Mouse (Mus musculus): ENCODE measurements at regions not wholly inside any gene's neighbourhood (a gene's known extent, or its start where the extent isn't known, plus 50 kb on each side); places are given as distances from the start of the nearest gene placed in this dataset.

- Histone ChIP-seq H3K36me3 (ENCODE audit: control insufficient read depth in 1 of 2, insufficient read depth in 2 of 2, low read length in 2 of 2) (no peaks in the 10 kb centered on the region), H3K79me2 (ENCODE audit: control insufficient read depth, insufficient read depth, low read length, poor library complexity) (no peaks in the 10 kb centered on the region), H3K4me3 (ENCODE audit: control insufficient read depth in 1 of 2, insufficient read depth in 1 of 2, low read depth in 2 of 2, low read length in 2 of 2) (no peak overlapping the region), H3K4me1 (ENCODE audit: control insufficient read depth in 1 of 2, insufficient read depth in 2 of 2, low read length in 2 of 2) (no peaks in the 10 kb centered on the region), H3K27me3 (ENCODE audit: control insufficient read depth in 1 of 2, insufficient read depth in 2 of 2, low read length in 2 of 2) (no peaks in the 10 kb centered on the region), H3K9ac (ENCODE audit: control insufficient read depth, low read depth, low read length, poor library complexity, severe bottlenecking) (no peak overlapping the region), H3K27ac (ENCODE audit: control insufficient read depth, low read depth, low read length) (no peak overlapping the region), H3K9me3 (replicated peaks; ENCODE audit: insufficient read depth, low read length) (no peaks in the 10 kb centered on the region)
- no peak for TF ChIP-seq TAL1 (IDR thresholded peaks at IDR 0.05; ENCODE audit: low read length)
- no peak for TF ChIP-seq GABPA (IDR thresholded peaks at IDR 0.05; ENCODE audit: low read depth, low read length)
- no peak for TF ChIP-seq POLR2AphosphoS5 (IDR thresholded peaks at IDR 0.05; ENCODE audit: borderline replicate concordance, low read depth, low read length)
- no peak for TF ChIP-seq ELF1 (IDR thresholded peaks at IDR 0.05; ENCODE audit: low read depth, low read length)
- no peak for TF ChIP-seq SMC3 (IDR thresholded peaks at IDR 0.05; ENCODE audit: low read depth, low read length)
- no peak for DNase-seq (ENCODE audit: low read depth, low spot score)
Measured at GRCm38 (mm10) chr1:73579680-73580079, 544.6 kb downstream of the Tns1 start.

DNA sequence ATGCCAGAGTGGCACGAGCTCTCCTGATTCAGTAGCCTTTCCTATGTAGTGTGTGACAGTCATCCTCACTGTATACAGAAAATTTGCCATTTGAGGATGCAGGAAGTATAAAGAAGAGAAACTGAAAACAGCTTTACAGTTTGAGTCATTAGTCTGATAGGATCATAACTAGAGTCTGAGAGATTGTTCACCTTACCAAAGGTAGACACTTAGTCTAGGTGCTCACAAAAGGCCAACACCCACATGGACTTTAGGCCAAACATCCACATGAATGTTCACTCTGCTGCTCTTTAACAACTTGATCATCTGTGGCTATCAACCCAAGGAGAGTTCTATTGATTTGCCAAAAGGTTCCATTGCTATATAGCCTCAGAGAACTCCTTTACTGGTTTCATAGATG, 547.2 kb downstream of the Tns1 start:
- Histone ChIP-seq H3K36me3 (ENCODE audit: control insufficient read depth in 1 of 2, insufficient read depth in 2 of 2, low read length in 2 of 2) (no peaks in the 10 kb centered on the region), H3K27ac (ENCODE audit: control insufficient read depth, low read depth, low read length) (no peak overlapping the region), H3K4me1 (ENCODE audit: control insufficient read depth in 1 of 2, insufficient read depth in 2 of 2, low read length in 2 of 2) (no peaks in the 10 kb centered on the region), H3K4me3 (ENCODE audit: control insufficient read depth in 1 of 2, insufficient read depth in 1 of 2, low read depth in 2 of 2, low read length in 2 of 2) (no peak overlapping the region), H3K9me3 (replicated peaks; ENCODE audit: insufficient read depth, low read length) (no peaks in the 10 kb centered on the region), H3K79me2 (ENCODE audit: control insufficient read depth, insufficient read depth, low read length, poor library complexity) (no peaks in the 10 kb centered on the region), H3K9ac (ENCODE audit: control insufficient read depth, low read depth, low read length, poor library complexity, severe bottlenecking) (no peak overlapping the region), H3K27me3 (ENCODE audit: control insufficient read depth in 1 of 2, insufficient read depth in 2 of 2, low read length in 2 of 2) (no peaks in the 10 kb centered on the region)
- DNase-seq (ENCODE audit: low read depth, low spot score), result no peak
- TF ChIP-seq CHD2 (IDR thresholded peaks at IDR 0.05; ENCODE audit: low read length) (no peak), MAZ (IDR thresholded peaks at IDR 0.05; ENCODE audit: low read depth, low read length) (no peak), KAT2A (conservative IDR thresholded peaks at IDR 0.05; ENCODE audit: low read depth, low read length) (no peak), TCF12 (IDR thresholded peaks at IDR 0.05; ENCODE audit: low read depth, low read length) (no peak), NRF1 (IDR thresholded peaks at IDR 0.05; ENCODE audit: insufficient read depth, low read depth, low read length, poor library complexity, severe bottlenecking) (no peak), SIN3A (IDR thresholded peaks at IDR 0.05; ENCODE audit: low read length) (no peak), EP300 (IDR thresholded peaks at IDR 0.05; ENCODE audit: low read depth in 1 of 2, low read length in 2 of 2) (no peak), ZNF384 (IDR thresholded peaks at IDR 0.05; ENCODE audit: low read depth, low read length) (no peak), TBP (IDR thresholded peaks at IDR 0.05; ENCODE audit: low read depth, low read length) (no peak), ZKSCAN1 (IDR thresholded peaks at IDR 0.05; ENCODE audit: low read depth, low read length) (no peak)

DNA sequence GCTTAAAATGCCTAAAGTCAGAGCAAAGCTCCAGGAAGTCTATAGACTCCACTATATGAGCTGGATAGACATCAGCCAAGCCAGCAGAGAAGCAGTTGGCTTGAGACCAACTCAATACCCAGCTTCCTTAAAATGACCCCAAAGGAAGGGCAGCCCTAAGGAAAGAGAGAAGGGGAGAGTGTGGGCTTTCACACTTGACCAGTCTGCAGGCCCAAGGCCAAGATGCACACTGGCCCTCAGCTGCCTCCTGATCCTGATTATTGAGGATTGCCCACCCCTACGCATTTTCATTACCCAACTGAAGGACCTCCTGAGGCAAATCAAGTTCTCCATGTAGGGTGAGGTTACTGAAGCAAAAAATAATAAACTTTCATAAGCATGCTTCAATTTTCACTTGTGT, 548.6 kb downstream of the Tns1 start:
- DNase-seq (ENCODE audit: low read depth, low spot score), result no peak
- Histone ChIP-seq H3K9me3 (replicated peaks; ENCODE audit: insufficient read depth, low read length) (no peaks in the 10 kb centered on the region), H3K36me3 (ENCODE audit: control insufficient read depth in 1 of 2, insufficient read depth in 2 of 2, low read length in 2 of 2) (no peaks in the 10 kb centered on the region), H3K4me3 (ENCODE audit: control insufficient read depth in 1 of 2, insufficient read depth in 1 of 2, low read depth in 2 of 2, low read length in 2 of 2) (no peak overlapping the region), H3K9ac (ENCODE audit: control insufficient read depth, low read depth, low read length, poor library complexity, severe bottlenecking) (no peak overlapping the region), H3K79me2 (ENCODE audit: control insufficient read depth, insufficient read depth, low read length, poor library complexity) (no peaks in the 10 kb centered on the region), H3K4me1 (ENCODE audit: control insufficient read depth in 1 of 2, insufficient read depth in 2 of 2, low read length in 2 of 2) (no peaks in the 10 kb centered on the region), H3K27ac (ENCODE audit: control insufficient read depth, low read depth, low read length) (no peak overlapping the region), H3K27me3 (ENCODE audit: control insufficient read depth in 1 of 2, insufficient read depth in 2 of 2, low read length in 2 of 2) (no peaks in the 10 kb centered on the region)
- TF ChIP-seq ZNF384 (IDR thresholded peaks at IDR 0.05; ENCODE audit: low read depth, low read length) (no peak), ELF1 (IDR thresholded peaks at IDR 0.05; ENCODE audit: low read depth, low read length) (no peak), ZMIZ1 (IDR thresholded peaks at IDR 0.05; ENCODE audit: low read depth, low read length) (no peak), MYC (IDR thresholded peaks at IDR 0.05; ENCODE audit: low read depth, low read length) (no peak)
